Mouse (Mus musculus): ENCODE results near the gene Trpt1.

Trpt1 gene

DNA sequence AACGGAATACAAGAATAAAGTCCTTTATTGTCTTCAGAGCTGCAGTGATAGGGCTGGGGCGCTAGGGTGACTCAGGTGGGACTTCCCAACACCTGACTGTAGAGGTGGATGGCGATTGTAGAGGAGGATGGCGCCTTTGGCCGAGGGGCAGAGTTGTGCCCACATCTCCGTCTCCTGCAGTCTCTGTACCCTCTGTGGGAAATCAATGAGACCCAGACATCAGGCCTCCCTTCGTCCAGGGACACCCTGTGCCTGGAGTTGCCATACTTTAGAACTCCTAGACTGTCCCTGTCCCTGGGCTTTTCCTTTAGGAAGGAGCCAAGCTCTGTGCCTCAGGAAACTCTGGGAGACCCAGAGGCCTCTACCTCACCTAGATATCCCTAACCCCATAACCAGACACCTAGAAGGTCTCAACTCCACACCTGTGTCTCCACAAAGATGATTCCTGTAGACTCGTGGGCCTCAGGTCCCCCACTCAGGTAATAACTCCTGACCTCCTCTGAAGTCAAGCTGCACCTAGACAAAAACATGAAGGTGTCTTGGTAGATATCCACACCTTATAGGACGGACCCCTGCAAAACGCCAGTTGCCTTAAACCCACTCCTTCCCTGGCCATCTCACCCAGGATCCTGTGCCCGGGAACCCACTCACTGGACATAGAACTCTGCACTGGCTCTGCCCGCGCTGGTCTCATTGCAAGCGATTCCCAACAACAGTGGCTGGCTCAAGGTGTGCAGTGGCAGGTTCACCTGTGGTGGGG lies 2.7 kb upstream of the Trpt1 start:
- DNase-seq (ENCODE audit: low spot score) = no peak

DNA sequence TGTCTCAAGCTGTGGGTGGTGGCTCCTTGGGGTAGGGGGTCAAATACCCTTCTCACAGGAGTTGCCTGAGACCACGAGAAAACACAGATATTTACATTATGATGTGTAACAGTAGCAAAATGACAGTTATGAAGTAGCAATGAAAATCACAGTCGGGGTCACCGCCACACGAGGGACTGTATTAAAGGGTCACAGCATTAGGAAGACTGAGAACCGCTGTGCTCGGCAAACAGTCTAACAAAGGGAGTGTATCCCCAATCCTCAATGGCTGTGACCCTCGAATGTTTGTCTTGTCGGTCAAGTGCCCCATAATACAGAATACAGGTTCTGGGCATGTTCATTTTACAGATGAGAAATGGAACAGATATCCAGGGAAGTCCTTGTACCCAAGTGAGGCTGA lies 1.9 kb upstream of the Trpt1 start:
- DNase-seq (ENCODE audit: low spot score) = no peak

DNA sequence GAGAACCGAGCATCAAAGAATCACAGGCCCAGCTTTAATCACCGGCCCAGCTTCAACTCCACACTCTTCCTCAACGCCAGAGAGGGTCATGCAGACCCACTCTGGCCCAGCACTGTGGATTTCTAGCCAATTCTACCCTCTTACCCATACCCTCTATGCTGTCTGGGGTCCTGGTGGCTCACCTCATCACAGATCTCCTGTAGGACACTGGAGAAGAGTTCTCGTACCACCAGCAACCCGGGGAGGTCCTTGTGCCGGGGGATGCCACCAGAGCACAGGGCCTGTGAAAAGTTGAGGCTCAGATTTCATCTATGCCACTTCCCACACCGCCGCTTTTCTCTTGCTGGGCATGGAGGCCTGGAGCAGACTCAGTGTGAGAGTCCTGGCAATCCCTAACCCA lies 1.4 kb upstream of the Trpt1 start:
- DNase-seq (ENCODE audit: low spot score) = no peak

DNA sequence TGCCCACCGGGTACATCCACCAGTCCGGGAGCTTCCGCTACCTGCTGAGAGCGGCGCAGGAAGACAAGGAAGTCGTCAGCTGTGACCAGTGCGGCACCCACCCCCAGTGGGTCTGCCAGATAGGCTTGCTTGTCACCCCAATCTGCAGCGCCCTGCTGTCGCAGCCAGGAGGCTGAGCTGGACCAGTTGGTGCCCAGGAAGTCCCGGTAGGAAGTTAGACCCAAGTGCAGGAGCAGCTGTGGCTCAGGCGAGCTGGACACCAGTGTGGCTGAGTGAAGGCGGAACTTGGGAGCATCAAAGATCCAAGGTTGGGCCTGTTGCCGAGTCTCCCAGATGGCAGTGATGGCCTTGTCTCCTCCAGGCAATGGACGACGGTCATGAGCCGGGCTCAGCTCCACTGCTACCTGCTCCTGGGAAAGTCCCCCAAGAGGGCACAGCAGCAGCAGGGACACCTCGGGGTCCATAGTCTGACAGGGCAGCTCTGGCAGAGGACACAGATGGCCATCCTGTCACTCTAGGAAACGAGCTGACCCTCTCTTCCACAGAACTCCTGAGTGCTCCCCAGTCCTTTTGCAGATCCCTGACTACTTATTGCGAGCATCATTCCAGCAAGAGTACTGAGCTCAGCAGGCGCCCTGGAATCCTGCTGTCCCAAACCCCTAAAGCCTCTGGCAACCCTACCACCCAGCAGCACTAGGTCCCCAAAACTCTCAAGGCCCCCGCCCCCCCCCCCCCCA lies 508 bp upstream of the Trpt1 start:
- no peak for DNase-seq (ENCODE audit: low spot score)

DNA sequence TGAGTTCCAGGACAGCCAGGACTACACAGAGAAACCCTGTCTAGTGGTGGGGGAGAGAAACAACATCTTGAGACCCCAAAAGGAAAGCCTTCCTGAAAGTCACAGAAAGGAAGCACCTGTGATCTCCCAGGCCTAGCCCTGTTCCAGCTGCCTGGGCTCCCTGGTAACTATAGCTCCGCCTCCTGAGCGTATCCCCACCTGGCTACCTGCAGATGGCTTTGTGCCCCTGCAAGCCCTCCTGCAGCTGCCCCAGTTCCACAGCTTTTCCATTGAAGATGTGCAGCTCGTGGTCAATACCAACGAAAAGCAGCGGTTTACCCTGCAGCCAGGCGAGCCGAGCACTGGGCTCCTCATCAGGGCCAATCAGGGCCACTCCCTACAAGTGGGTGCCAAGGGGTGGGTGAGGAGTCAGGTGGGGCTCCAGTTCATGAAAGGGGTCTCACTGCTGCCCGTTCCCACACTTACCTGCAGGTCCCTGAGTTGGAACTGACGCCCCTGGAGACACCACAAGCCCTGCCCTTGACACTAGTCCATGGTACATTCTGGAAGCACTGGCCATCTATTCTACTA lies 1.9 kb downstream of the Trpt1 start:
- DNase-seq (ENCODE audit: low spot score) = no peak

DNA sequence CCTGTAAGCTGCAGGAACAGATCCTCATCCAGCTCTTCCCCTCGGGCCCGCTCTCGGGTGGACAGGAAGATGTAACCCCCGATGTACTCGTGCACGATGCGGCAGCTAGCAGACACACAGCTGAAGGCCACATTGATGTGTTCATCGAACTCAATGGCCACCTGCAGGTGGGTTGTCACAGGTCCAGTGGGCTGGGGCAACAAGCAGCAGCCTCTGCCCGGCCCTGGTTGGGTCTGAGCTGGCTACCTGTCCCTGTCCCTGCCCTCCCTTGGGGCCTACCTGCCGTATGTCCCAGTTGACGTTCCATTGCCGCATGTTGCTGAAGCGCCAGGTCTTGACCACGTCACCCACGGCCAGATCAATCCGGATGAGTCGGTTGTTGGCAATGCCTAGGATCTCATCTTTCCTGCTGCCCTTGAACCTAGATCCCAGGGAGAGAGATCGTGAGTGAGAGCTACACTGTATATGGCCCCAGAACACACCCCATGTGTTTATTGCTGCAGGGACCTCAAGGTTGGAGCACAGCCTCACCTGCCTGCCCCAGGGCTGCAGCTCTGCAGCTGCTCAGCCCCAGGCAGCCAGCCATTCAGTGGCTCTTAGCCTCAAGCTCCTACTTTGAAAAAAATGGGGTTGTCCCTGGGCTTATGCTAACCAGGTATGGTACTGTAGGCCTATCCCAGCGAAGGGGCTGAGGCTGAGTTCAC lies 3.6 kb downstream of the Trpt1 start:
- DNase-seq (ENCODE audit: low spot score) = no peak

DNA sequence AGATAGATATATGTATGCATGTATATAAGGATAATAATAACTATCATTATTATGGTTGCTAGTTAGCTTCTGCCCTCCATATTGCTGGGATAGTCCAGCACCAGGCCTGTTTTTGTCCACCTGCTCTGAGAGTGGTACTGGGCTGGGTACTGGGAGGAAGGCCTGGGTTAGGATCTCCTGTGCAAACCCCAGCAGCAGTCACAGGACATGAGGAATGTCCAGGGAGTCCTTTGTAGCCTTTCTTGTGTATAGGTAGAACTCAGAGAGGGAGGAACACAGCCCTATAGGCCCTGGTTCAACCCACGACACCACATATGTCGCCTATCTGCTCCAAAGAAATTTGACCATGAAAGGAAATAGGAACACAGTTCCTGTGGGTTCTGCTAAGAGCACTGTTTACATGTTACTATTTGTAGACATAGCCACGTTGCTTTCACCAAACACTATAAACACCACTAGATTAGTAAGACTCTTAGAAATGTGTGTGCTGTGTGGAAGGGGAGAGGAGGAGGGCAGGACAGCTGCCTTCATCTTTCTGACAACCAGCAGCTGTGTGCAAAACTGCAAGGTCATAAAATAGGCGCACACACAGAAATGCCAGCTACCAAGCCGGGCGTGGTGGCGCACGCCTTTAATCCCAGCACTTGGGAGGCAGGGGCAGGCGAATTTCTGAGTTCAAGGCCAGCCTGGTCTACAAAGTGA lies 11.1 kb downstream of the Trpt1 start:
- DNase-seq (ENCODE audit: low spot score) = no peak

DNA sequence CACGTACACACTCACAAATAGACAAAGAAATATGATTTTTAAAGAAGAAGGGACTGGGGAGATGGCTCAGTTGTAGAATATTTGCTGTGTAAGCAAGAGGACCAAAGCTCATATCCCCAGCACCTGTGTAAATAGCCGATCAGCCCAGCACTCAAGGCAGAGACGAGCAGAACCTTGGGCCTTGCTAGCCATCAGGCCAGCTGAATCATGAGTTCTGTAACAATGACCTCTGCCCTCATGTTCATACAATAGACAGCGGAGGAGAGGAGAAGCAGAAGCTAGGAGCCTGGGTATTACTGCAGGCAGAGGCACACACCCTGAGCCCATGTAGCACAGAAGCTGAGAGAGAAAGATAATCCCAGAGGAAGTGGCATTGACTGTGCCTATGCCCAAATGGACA lies 16.5 kb downstream of the Trpt1 start:
- no peak for DNase-seq (ENCODE audit: low spot score)

DNA sequence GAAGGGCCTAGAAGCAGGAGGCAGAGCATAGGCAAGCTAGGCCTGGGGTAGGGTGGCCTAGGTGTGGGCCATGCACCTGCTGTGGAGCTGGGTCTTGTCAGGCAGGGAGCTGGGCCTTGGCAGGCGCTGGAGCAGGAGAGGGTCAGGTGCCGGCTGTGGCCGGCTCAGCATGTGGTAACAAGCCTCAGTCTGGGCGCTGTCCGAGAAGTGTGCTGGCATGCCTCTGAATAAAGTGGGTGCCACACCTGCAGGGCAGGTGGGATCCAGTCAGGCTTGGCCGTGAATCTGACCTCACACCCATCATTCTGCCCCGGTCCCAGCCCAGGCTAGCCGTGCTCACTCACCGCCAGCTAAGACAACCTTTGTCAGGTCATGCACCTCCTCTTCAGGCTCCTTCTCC lies 18.1 kb downstream of the Trpt1 start:
- DNase-seq (ENCODE audit: low spot score) = no peak

DNA sequence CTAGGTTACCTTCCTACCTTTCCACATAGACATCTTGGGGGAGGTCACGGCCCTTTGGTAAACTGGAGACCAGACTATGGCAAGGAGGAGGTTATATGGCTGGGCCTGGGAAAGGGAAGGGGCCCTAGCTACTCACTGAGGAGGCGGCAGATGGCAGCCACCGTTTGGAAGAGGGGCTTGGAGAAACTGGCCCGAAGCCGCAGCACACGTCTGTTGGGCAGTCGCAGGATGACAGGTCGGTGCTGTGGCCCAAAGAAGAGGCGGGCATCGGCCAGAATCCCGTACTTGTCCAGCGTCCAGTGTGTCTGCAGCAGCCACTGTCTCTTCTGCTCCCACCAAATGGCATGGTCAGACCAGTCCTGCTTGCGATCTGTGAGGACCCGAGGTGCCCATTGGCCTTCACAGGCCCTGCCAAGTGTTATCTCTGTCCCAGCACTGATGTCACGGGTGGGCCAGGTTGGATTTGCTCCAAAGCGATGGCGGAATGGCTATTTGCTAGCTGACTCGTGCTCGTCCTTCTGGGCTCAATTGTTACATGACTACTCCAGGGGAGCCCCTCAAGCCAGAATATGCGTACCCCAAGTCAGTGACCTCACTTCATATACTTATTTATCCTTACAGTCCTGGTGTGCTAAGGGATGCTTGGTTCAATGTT lies 18.7 kb downstream of the Trpt1 start:
- DNase-seq (ENCODE audit: low spot score) = no peak

DNA sequence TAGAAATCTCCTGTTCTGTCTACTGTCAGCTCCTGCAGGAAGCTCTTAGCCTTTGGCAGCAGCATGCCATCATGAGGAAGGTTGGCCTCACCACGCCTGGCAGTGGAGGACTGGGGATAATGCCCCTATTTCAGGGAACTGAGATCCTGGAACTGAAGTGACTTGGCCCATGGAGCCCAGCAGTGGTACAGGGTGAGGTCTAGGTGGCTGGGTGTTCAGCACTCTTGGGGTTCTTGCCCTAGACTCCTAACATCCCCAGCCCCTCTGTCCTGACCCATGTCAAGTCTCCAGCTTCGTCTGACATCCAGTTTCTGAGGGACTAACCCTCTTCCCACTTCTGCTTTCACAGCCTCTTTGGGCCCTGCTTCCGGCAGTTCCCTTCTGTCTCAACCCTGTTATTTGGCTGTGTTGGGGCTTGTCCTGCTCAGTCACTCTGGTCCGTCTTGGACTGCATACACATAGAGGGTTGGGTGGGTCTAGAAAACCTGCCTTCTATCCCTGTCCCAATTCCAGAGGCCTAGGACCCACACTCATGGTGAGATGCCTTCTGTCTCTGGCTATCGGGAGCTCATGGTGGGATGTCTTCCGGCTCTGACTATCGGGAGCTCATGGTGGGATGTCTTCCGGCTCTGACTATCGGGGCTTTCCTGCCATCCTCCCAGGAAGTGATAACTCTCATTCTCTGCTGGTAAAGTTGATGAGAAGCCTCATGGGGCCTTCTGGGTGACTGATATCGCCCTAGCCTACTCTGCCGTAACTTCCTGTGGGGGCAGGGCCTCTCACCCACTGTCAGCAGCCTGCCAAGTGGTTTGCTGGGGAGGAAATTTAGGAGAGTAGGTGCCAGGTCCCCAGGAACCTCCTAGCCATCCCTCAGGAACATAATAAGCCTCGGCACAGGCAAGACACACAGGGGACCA lies 21.9 kb downstream of the Trpt1 start:
- no peak for DNase-seq (ENCODE audit: low spot score)

DNA sequence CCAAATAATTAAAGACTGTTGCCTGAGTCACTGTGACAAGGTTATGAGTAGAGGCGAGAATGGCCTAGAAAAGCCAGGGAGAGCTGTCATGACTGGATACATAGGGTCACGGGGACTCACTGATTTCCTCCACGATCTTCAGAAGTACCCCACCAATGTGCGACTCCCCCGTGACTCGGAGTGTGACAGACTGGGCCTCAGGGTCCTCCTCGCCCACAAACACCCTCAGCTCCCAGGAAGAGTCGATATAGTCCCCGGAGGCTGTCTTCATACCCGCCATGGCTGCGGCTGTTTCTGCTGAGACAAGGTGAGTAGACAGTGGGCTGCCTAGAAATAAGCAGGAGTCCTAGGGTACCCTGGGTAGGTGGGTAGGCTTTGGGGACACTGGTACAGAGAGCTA lies 22.6 kb downstream of the Trpt1 start:
- no peak for DNase-seq (ENCODE audit: low spot score)

DNA sequence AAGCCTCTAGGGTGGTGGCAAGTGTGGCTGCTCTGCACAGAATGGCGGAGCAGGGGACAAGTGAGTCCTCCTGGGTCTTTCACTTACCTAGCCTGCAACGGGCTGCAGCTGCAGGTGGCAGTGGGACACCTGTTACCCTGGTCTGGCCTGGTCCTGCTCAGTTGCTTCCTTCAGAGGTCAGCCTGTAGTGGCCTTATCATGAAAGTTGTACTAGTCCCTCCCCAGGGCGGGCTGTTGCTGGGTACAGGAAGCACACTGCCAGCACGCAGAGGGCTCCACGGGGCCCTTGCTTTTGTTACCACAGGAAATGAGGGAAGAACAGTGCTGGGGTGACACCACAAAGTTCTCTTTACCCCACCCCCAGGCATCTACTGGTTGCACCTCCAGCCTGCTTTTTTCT lies 23.3 kb downstream of the Trpt1 start, which contains the start of gene Fermt3:
Gene Fermt3, minus strand, starts transcription at position 279 of the 400 bp plus-strand sequence.
- no peak for DNase-seq (ENCODE audit: low spot score)

DNA sequence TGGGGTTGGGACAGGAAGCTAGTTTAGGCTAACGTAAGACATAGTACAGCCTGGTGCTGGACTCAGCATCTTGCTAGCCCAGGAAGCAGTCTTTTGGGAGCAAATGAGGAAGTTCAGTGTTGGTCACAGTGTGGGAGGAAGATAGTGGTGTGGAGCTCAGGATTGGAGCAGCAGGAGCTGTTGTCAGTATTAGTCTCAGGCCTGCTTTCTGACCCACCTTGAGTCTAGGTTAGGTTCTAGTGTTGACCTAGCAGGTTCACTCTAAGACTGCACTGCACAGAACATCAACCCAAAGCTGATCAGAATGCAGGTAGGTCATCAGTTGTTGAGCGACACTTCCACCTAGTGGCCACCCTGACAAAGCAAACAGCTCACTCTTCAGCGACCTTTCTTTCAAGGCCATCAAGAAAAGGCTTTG lies 24.3 kb downstream of the Trpt1 start:
- peak; percentile 54 for DNase-seq (ENCODE audit: low spot score)

DNA sequence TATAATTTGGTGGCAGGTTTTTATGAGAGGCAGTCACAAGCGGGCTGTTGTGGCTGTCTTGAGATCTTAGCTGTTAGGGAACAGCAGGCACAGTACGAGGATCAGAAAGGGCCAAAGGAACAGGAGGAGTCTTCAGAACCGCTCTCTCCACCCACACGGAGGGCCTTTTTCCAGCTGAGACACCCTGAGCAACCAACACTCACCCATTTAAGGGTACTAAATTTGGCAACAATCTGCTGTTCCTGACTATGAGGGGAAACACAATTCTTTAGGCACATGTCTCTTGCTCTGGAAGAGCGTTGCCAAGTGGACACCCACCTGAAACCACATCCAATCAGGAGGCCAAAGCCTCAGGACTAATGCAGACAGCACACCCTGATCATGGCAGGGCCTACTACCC lies 33.6 kb downstream of the Trpt1 start:
- DNase-seq (ENCODE audit: low spot score) = no peak

DNA sequence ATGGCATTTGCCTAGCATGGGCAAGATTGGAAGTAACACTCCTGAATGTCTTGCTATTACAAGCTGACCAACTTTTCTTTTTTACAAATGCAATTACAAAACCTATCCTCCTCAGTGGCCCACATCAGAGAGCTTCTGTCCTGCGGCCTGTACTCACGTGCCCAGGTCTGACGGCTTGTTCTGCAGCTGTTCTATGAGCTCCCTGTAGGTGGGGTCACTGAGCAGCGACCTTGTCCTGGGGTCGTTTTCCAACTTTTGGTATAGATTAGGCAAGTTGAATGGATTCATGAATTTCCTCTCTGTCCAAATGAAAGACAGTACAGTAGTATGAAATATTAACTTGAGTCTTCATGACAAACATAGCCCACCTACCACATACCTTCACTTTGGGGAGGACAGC lies 38.1 kb downstream of the Trpt1 start:
- DNase-seq (ENCODE audit: low spot score) = no peak

DNA sequence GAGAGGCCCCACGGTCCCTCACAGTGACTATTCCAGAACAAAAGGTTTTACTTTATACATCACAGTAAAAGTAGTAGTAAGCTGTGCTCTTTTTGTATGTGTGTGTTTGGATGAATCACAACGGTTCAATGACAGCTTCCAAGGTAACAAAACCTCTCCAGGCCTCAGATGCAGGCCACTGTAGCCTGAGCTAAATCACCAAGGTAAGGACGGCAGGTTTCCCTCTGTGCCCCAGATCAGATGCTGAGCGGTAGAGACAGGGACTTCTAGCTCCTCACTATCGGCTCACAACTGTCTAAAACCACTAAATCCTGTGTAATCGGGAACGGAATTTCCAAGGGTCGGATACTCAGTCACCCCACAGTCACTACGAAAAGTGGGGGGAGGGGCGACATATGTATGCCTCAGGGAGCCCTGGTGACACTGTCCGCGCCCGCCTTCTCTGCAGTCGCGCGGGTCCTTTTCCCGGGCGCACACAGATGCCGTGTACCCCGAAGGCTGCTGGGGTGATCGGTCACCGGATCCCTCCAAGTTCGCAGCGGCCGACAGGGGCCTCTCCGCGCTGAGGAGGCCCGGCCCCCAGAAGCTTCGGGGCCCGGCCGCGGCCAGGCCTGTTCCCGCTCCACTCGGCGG lies 43.3 kb downstream of the Trpt1 start:
- DNase-seq (ENCODE audit: low spot score) = no peak

DNA sequence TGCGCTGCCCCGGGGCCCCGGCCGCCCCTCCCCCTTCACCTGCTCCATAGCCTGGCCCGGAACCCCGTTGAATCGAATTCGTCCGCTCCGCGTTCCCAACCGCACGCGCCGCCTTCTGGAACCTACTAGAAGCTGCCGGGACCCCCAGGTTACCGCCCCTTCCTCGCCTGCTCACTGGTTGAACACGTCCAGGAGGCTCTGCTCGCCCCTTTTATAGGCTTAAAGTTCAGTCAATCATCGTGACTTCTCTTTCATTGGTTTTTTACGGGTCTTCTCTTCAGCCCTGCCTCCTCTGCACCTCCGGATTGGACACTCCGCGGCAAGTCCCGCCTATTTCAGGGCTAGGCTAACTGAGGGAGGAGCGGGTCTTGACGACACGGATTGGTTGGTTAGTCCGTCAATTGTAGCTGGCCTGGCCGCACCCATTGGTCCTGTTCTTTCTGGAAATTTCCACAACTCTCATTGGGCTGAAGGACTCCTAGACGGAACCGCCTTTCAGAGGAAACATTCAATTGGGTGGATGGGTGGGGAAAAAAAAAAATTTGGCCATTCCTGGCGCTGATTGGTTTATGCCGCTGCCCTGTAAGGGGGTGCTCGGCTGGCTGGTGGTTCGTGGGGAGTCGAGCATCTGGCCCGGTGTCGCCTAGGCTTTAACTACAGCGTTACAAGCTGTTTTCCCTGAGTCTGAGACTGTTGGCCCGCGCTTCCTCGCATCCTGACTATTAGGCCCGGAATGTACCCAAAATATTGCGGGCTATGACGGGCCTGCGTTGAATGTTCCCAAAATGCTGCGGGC lies 44.1 kb downstream of the Trpt1 start, which contains the start of gene Stip1:
Gene Stip1, minus strand, starts transcription at position 127 of the 796 bp plus-strand sequence.
- DNase-seq (ENCODE audit: low spot score) = peak; percentile 100

DNA sequence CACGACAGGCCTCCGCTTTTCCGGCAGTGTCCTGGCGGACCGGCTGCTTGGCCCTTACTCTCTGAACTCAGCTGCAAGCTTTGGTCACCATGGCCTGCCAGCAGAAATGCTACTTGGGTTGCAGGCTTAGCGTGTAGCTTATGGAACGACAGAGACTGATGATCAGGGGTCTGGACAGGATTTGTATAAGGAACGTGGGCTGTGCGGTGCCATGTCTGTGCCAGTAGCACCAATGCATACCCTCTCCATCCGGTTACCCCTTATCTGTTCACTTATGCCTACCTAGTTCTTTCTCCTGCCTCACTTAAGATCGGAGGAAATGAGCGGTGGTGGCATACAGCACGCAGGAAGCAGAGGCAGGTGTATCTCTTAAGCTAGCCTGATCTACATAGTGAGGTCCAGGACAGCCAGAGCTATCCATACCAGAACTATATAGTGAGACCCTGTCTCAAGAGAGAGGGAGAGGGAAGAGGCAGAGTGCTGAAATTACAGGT lies 44.8 kb downstream of the Trpt1 start:
- no peak for DNase-seq (ENCODE audit: low spot score)

All from ovary, adult 18-20 months (tissue).